ENCODE assay signal across 20 mouse cellular contexts in the genomic region with DNA sequence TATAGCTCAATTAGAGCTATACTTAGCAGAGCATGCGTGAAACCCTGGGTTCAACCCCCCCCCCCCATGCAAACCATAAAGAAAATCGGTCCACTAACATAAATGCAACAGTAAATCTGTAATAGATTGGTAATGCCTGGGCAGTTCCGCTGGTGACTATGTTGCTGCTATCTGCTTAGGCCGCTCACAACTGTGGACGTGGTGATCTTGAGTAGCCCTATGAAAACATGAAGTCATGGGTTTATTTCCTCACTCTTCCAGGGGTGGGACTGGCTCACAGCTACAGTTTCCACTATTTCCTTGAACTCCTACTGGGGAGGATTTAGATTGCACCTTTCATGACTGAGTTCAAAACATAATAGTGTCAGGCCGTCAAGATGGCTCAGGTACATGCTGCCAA. TPM values are rescaled to one million over a fixed set of nuclear protein-coding genes. Genes with fewer than 3 reads are reported as not detected.
DNase-seq lines count a peak whose midpoint lies in the region; ATAC-seq and TF ChIP-seq lines count a peak whose summit lies in the region.
"Had no signal": no experiment of that assay in that cellular context is flagged by ENCODE, and none has a peak within 500 bp of the region (broad histone marks: within the 10 kb centered on the region; RNA-seq: fewer than 3 reads in every experiment).

No protein-coding gene starts in this region.

- WGBS in heart, embryonic 15.5 days = 56% methylated on average over 6 of the region's 6 CpGs
- WGBS in limb, embryonic 14.5 days = 45% methylated on average over 6 of the region's 6 CpGs

- H3K36me3 ChIP-seq in heart, embryonic 15.5 days = no peaks in the 10 kb centered on the region
- H3K36me3 ChIP-seq in limb, embryonic 14.5 days (ENCODE audit: control insufficient read depth, insufficient read depth, low read length) = no peaks in the 10 kb centered on the region
- H3K36me3 ChIP-seq: forebrain, embryonic 10.5 days; hindbrain, embryonic 13.5 days; liver, embryonic 15.5 days had no signal

- ATAC-seq in heart, embryonic 15.5 days (replicated peaks; ENCODE audit: insufficient number of reproducible peaks, insufficient read depth, low FRiP score, low read depth) = no peak
- ATAC-seq in limb, embryonic 14.5 days (ENCODE audit: low FRiP score, low read depth) = peak; percentile 42; the same call in 1 of the 2 replicates

- no peak overlapping the region for H3K9ac ChIP-seq in heart, embryonic 15.5 days
- no peak overlapping the region for H3K9ac ChIP-seq in limb, embryonic 14.5 days (ENCODE audit: low read depth, low read length, severe bottlenecking)
- H3K9ac ChIP-seq: hindbrain, embryonic 13.5 days; liver, embryonic 15.5 days had no signal

- no peak for DNase-seq in heart, adult 18-20 months
- DNase-seq in 3T3-L1 (ENCODE audit: low read depth, low spot score) (peak; percentile 63), NIH3T3 (ENCODE audit: low read depth) (peak; percentile 62)
- DNase-seq in limb, embryonic 14.5 days (ENCODE audit: low spot score) = peak; percentile 17
- DNase-seq in c-Kit-positive CD71-positive TER-119-positive erythroid progenitor cells, embryonic 14.5 days (ENCODE audit: low spot score) = no peak
- DNase-seq in adrenal gland, adult 18-20 months (ENCODE audit: low spot score in 2 of 2) = no peak
- DNase-seq: adrenal gland, postnatal 25 days; cerebellum, postnatal 14 days; gastrocnemius, postnatal 36 days; kidney, adult 18-20 months; kidney, postnatal 25 days; thymus, postnatal 14 days had no signal

- H3K4me2 ChIP-seq in heart, embryonic 15.5 days = no peak overlapping the region
- 0 out of 2 replicates have a peak overlapping the region, but pooled peaks have one; percentile 6 for H3K4me2 ChIP-seq in limb, embryonic 14.5 days (replicated peaks; ENCODE audit: low read depth, low read length, severe bottlenecking)
- H3K4me2 ChIP-seq: hindbrain, embryonic 13.5 days; liver, embryonic 15.5 days had no signal

- H3K27ac ChIP-seq in heart, embryonic 15.5 days = peak overlapping the region; percentile 77; the same call in 1 of the 2 replicates
- H3K27ac ChIP-seq in limb, embryonic 14.5 days (replicated peaks; ENCODE audit: low read depth, low read length) = peak overlapping the region; percentile 67
- H3K27ac ChIP-seq: forebrain, embryonic 10.5 days; hindbrain, embryonic 13.5 days; liver, embryonic 15.5 days had no signal

- no peak overlapping the region for H3K4me3 ChIP-seq in heart, embryonic 15.5 days
- H3K4me3 ChIP-seq in limb, embryonic 14.5 days (replicated peaks; ENCODE audit: low read length) = no peak overlapping the region
- H3K4me3 ChIP-seq: forebrain, embryonic 10.5 days; hindbrain, embryonic 13.5 days; liver, embryonic 15.5 days had no signal

- no peaks in the 10 kb centered on the region for H3K27me3 ChIP-seq in heart, embryonic 15.5 days
- no peaks in the 10 kb centered on the region for H3K27me3 ChIP-seq in limb, embryonic 14.5 days (ENCODE audit: control insufficient read depth, insufficient read depth, low read length)
- H3K27me3 ChIP-seq: hindbrain, embryonic 13.5 days; liver, embryonic 15.5 days had no signal

- no peak for TF ChIP-seq POLR2A in limb, embryonic 14.5 days (IDR thresholded peaks at IDR 0.05; ENCODE audit: borderline replicate concordance, extremely low read depth, insufficient read depth, insufficient read length)

- H3K4me1 ChIP-seq in heart, embryonic 15.5 days (replicated peaks) = peaks cover 22% of the 10 kb centered on the region
- peaks cover 34% of the 10 kb centered on the region for H3K4me1 ChIP-seq in limb, embryonic 14.5 days (ENCODE audit: control insufficient read depth, insufficient read depth, low read length)
- H3K4me1 ChIP-seq: liver, embryonic 15.5 days had no signal

- H3K9me3 ChIP-seq in heart, embryonic 15.5 days (replicated peaks) = no peaks in the 10 kb centered on the region
- no peaks in the 10 kb centered on the region for H3K9me3 ChIP-seq in limb, embryonic 14.5 days (ENCODE audit: control insufficient read depth, low read length)
- H3K9me3 ChIP-seq: forebrain, embryonic 10.5 days; hindbrain, embryonic 13.5 days; liver, embryonic 15.5 days had no signal

RNA-seq across cellular contexts. Expression of gene Col1a1, which starts 18.3 kb away (rescaled TPM):
- 825 and 1,122 TPM in 2 replicates for polyA plus RNA-seq in heart, embryonic 15.5 days (2015; fragmentation: Nextera tagmentation; extraction: Ambion mirVana)
- 10 to 100 TPM; 43.0 to 53.3 TPM for total RNA-seq in heart, adult 18-20 months (2021)
- polyA plus RNA-seq in limb, embryonic 14.5 days (2012; rRNA removed) = 1,421 and 1,570 TPM in 2 replicates
- polyA plus RNA-seq in limb, embryonic 14.5 days (2014; fragmentation: Nextera tagmentation; extraction: Ambion mirVana) = 2,528 and 2,873 TPM in 2 replicates
- total RNA-seq in adrenal gland, adult 18-20 months (2021) = 10 to 100 TPM; 20.4 to 40.2 TPM

RNA-seq across cellular contexts. Expression of gene Hils1, which starts 49.7 kb away (rescaled TPM):
- polyA plus RNA-seq in heart, embryonic 15.5 days (2015; fragmentation: Nextera tagmentation; extraction: Ambion mirVana) = 0.15 and 0.22 TPM in 2 replicates
- not detected for total RNA-seq in heart, adult 18-20 months (2021)
- 0.41 and 0.58 TPM in 2 replicates for polyA plus RNA-seq in limb, embryonic 14.5 days (2012; rRNA removed)
- 0.29 TPM in 1 of 2 replicates, not detected in the other for polyA plus RNA-seq in limb, embryonic 14.5 days (2014; fragmentation: Nextera tagmentation; extraction: Ambion mirVana)
- total RNA-seq in adrenal gland, adult 18-20 months (2021) = not detected
- total RNA-seq: adrenal gland, postnatal 25 days; CH12.LX; gastrocnemius, postnatal 36 days; layer of hippocampus, postnatal 10 days; left cerebral cortex, postnatal 14 days had no signal
- polyA plus RNA-seq: forebrain, embryonic 10.5 days; hindbrain, embryonic 13.5 days; liver, embryonic 15.5 days; neural tube, embryonic 14.5 days had no signal

RNA-seq across cellular contexts. Expression of gene Sgca, which starts 58.4 kb away (rescaled TPM):
- 22.1 and 24.7 TPM in 2 replicates for polyA plus RNA-seq in heart, embryonic 15.5 days (2015; fragmentation: Nextera tagmentation; extraction: Ambion mirVana)
- total RNA-seq in heart, adult 18-20 months (2021) = 100 to 1,000 TPM; 182 to 184 TPM
- 19.4 and 32.9 TPM in 2 replicates for polyA plus RNA-seq in limb, embryonic 14.5 days (2012; rRNA removed)
- 9.1 and 10.2 TPM in 2 replicates for polyA plus RNA-seq in limb, embryonic 14.5 days (2014; fragmentation: Nextera tagmentation; extraction: Ambion mirVana)
- under 1 TPM in 1 of 2 experiments, not detected in 1; 0.80 TPM for total RNA-seq in adrenal gland, adult 18-20 months (2021)
- total RNA-seq: adrenal gland, postnatal 25 days had no signal
- polyA plus RNA-seq: forebrain, embryonic 10.5 days; neural tube, embryonic 14.5 days had no signal

Comparison
In these comparisons a context has a peak if more than half of its experiments do, and no peak if none do; other contexts are left out.
1. DNase-seq: peak in 3T3-L1 (single experiment), NIH3T3 (single experiment) and limb, embryonic 14.5 days (single experiment); none in heart, adult 18-20 months (0 of 2), c-Kit-positive CD71-positive TER-119-positive erythroid progenitor cells, embryonic 14.5 days (single experiment) and adrenal gland, adult 18-20 months (0 of 2).
2. RNA of gene Sgca, which starts 58.4 kb away (total RNA-seq): 182 to 184 TPM in heart, adult 18-20 months; 0.80 TPM in adrenal gland, adult 18-20 months; every median in the first group is over 100 times any median in the second.